Mouse (Mus musculus): ENCODE results near the gene Tomm6.
A peak's percentile ranks its signal among the peaks of the same experiment; 100 is the strongest.
"Not testable (repeated sequence)": the region's sequence is repeated elsewhere in the genome, so short reads cannot be mapped to it uniquely, and the experiment has no call there.

The Tomm6 gene

GRCm38 (mm10) chr17:47694503-47695336 is 6.5 kb upstream of the Tomm6 start, which contains the start of gene Prickle4:
Gene Prickle4 (minus strand): TSS chr17:47694736.
- DNase-seq (ENCODE audit: low read depth), result peak; percentile 72

GRCm38 (mm10) chr17:47694442-47694502 is 6.1 kb upstream of the Tomm6 start, which contains the start of gene Gm21981:
Gene Gm21981 (minus strand): TSS chr17:47694455.
- no peak for DNase-seq (ENCODE audit: low read depth)

GRCm38 (mm10) chr17:47693671-47694441 is 5.7 kb upstream of the Tomm6 start:
- DNase-seq (ENCODE audit: low read depth), result no peak

- DNase-seq (ENCODE audit: low read depth), result no peak
Measured at GRCm38 (mm10) chr17:47691650-47692049, 3.5 kb upstream of the Tomm6 start.

- no peak for DNase-seq (ENCODE audit: low read depth)
Measured at GRCm38 (mm10) chr17:47689894-47690293, 1.7 kb upstream of the Tomm6 start.

GRCm38 (mm10) chr17:47688608-47689575 is 706 bp upstream of the Tomm6 start, which contains the start of gene Frs3:
Gene Frs3 (plus strand): TSS chr17:47689030.
- DNase-seq (ENCODE audit: low read depth), result no peak

GRCm38 (mm10) chr17:47687409-47688343 is 510 bp downstream of the Tomm6 start:
- DNase-seq (ENCODE audit: low read depth), result peak; percentile 91

GRCm38 (mm10) chr17:47682836-47683235 is 5.3 kb downstream of the Tomm6 start:
- no peak for DNase-seq (ENCODE audit: low read depth)

- DNase-seq (ENCODE audit: low read depth), result no peak
Measured at GRCm38 (mm10) chr17:47678702-47679101, 9.5 kb downstream of the Tomm6 start.

GRCm38 (mm10) chr17:47678238-47678637 is 9.9 kb downstream of the Tomm6 start:
- DNase-seq (ENCODE audit: low read depth), result no peak

- peak; percentile 51 for DNase-seq (ENCODE audit: low read depth)
Measured at GRCm38 (mm10) chr17:47676581-47676980, 11.6 kb downstream of the Tomm6 start.

GRCm38 (mm10) chr17:47672311-47673111 is 15.7 kb downstream of the Tomm6 start:
- no peak for DNase-seq (ENCODE audit: low read depth)

- DNase-seq (ENCODE audit: low read depth), result no peak
Measured at GRCm38 (mm10) chr17:47671988-47672310, 16.2 kb downstream of the Tomm6 start.

- DNase-seq (ENCODE audit: low read depth), result no peak
Measured at GRCm38 (mm10) chr17:47669166-47669565, 19.0 kb downstream of the Tomm6 start.

- no peak for DNase-seq (ENCODE audit: low read depth)
Measured at GRCm38 (mm10) chr17:47664474-47664873, 23.7 kb downstream of the Tomm6 start.

GRCm38 (mm10) chr17:47663009-47663713 is 25.0 kb downstream of the Tomm6 start:
- DNase-seq (ENCODE audit: low read depth), result no peak

- DNase-seq (ENCODE audit: low read depth), result no peak
Measured at GRCm38 (mm10) chr17:47658741-47659243, 29.4 kb downstream of the Tomm6 start.

- DNase-seq (ENCODE audit: low read depth), result no peak
Measured at GRCm38 (mm10) chr17:47657901-47658300, 30.3 kb downstream of the Tomm6 start.

- DNase-seq (ENCODE audit: low read depth), result no peak
Measured at GRCm38 (mm10) chr17:47655697-47656096, 32.5 kb downstream of the Tomm6 start.

- not testable (repeated sequence) for DNase-seq (ENCODE audit: low read depth)
Measured at GRCm38 (mm10) chr17:47654346-47654745, 33.8 kb downstream of the Tomm6 start.
